31 mouse cellular contexts compared by ENCODE assay signal in genomic region chr3:110310270-110310669, GRCm38 (mm10).
"Had no signal": no experiment of that assay in that cellular context is flagged by ENCODE, and none has a peak within 500 bp of the region (broad histone marks: within the 10 kb centered on the region; RNA-seq: fewer than 3 reads in every experiment).

No protein-coding gene starts in this region.

- H3K9ac ChIP-seq: limb, embryonic 12.5 days; limb, embryonic 13.5 days; limb, embryonic 15.5 days; liver, embryonic 12.5 days; liver, embryonic 13.5 days; liver, embryonic 14.5 days; liver, embryonic 15.5 days; liver, postnatal 0 days; lung, embryonic 14.5 days; lung, embryonic 15.5 days; midbrain, embryonic 12.5 days; midbrain, embryonic 15.5 days; neural tube, embryonic 12.5 days had no signal

- H3K9me3 ChIP-seq: limb, embryonic 10.5 days; limb, embryonic 12.5 days; limb, embryonic 13.5 days; limb, embryonic 15.5 days; liver, embryonic 12.5 days; liver, embryonic 13.5 days; liver, embryonic 15.5 days; lung, embryonic 15.5 days; midbrain, embryonic 10.5 days; midbrain, embryonic 12.5 days; midbrain, embryonic 15.5 days; neural tube, embryonic 12.5 days had no signal

- ATAC-seq: liver, embryonic 12.5 days; liver, postnatal 0 days; lung, postnatal 0 days; midbrain, embryonic 15.5 days; midbrain, embryonic 16.5 days had no signal

- DNase-seq: left cerebral cortex, postnatal 4 days; liver; liver, embryonic 13.5 days; liver, postnatal 0 days; lung, adult 18-20 months; lung, adult 2 months; lung, embryonic 14.5 days; lung, postnatal 10 days; lung, postnatal 14 days; lung, postnatal 36 days; lung, postnatal 4 days; midbrain, embryonic 14.5 days had no signal

- H3K4me2 ChIP-seq: limb, embryonic 12.5 days; limb, embryonic 13.5 days; limb, embryonic 15.5 days; liver, embryonic 11.5 days; liver, embryonic 12.5 days; liver, embryonic 13.5 days; liver, embryonic 15.5 days; lung, embryonic 14.5 days; lung, embryonic 15.5 days; midbrain, embryonic 11.5 days; midbrain, embryonic 12.5 days; midbrain, embryonic 15.5 days; neural tube, embryonic 12.5 days had no signal

- H3K27ac ChIP-seq: limb, embryonic 10.5 days; limb, embryonic 12.5 days; limb, embryonic 13.5 days; limb, embryonic 15.5 days; liver, embryonic 12.5 days; liver, embryonic 13.5 days; liver, embryonic 14.5 days; liver, embryonic 15.5 days; lung, embryonic 15.5 days; macrophage; midbrain, embryonic 10.5 days; midbrain, embryonic 12.5 days; midbrain, embryonic 15.5 days; neural tube, embryonic 12.5 days had no signal

- H3K36me3 ChIP-seq: limb, embryonic 10.5 days; limb, embryonic 12.5 days; limb, embryonic 13.5 days; limb, embryonic 15.5 days; liver, embryonic 12.5 days; liver, embryonic 13.5 days; liver, embryonic 15.5 days; lung, embryonic 15.5 days; midbrain, embryonic 10.5 days; midbrain, embryonic 12.5 days; midbrain, embryonic 15.5 days; neural tube, embryonic 12.5 days had no signal

- H3K4me3 ChIP-seq: limb, embryonic 10.5 days; limb, embryonic 12.5 days; limb, embryonic 13.5 days; limb, embryonic 15.5 days; liver, embryonic 12.5 days; liver, embryonic 13.5 days; liver, embryonic 15.5 days; lung, embryonic 15.5 days; megakaryocyte, embryonic 14.5 days; midbrain, embryonic 10.5 days; midbrain, embryonic 12.5 days; midbrain, embryonic 15.5 days; myocyte; neural tube, embryonic 12.5 days had no signal

- H3K27me3 ChIP-seq: limb, embryonic 12.5 days; limb, embryonic 13.5 days; limb, embryonic 15.5 days; liver, embryonic 12.5 days; liver, embryonic 13.5 days; liver, embryonic 15.5 days; lung, embryonic 15.5 days; megakaryocyte, embryonic 14.5 days; midbrain, embryonic 12.5 days; midbrain, embryonic 15.5 days; neural tube, embryonic 12.5 days had no signal

- H3K4me1 ChIP-seq: limb, embryonic 10.5 days; limb, embryonic 12.5 days; limb, embryonic 13.5 days; limb, embryonic 15.5 days; liver, embryonic 12.5 days; liver, embryonic 13.5 days; liver, embryonic 15.5 days; lung, embryonic 15.5 days; megakaryocyte, embryonic 14.5 days; midbrain, embryonic 10.5 days; midbrain, embryonic 12.5 days; midbrain, embryonic 15.5 days; neural tube, embryonic 12.5 days had no signal
